Mouse (Mus musculus) heart, adult 18-20 months (tissue): ENCODE measurements around the gene Gm37240. TPM values are rescaled to one million over a fixed set of nuclear protein-coding genes. Genes with fewer than 3 reads are reported as not detected.
A peak's percentile ranks its signal among the peaks of the same experiment; 100 is the strongest.

ENCODE experiments used
- DNase-seq, 2 experiments: peaks; one replicate each; pipeline ENCODE4 v3.0.0; 2021 to 2022; ENCODE audit warnings: mixed read lengths in 1 of 2
- total RNA-seq, 2 experiments: library from RNA; stranded (reverse); gene quantifications; 2 replicates each; pipeline ENCODE4 v1.2.3; 2021

Gene Gm37240
- total RNA-seq, 2 experiments from 2014 or later: 30.0 to 39.3 TPM

- DNase-seq: no peak
Measured at GRCm38 (mm10) chr3:84512774-84513515, 1374.4 kb downstream of the Gm37240 start.

GRCm38 (mm10) chr3:84505193-84505592, 1382.1 kb downstream of the Gm37240 start:
- DNase-seq: no peak

GRCm38 (mm10) chr3:84504291-84504690, 1383.0 kb downstream of the Gm37240 start:
- DNase-seq: no peak

GRCm38 (mm10) chr3:84502101-84502500, 1385.2 kb downstream of the Gm37240 start:
- DNase-seq: no peak

- DNase-seq: no peak
Measured at GRCm38 (mm10) chr3:84500491-84500890, 1386.8 kb downstream of the Gm37240 start.

- DNase-seq: no peak
Measured at GRCm38 (mm10) chr3:84497718-84498117, 1389.6 kb downstream of the Gm37240 start.

GRCm38 (mm10) chr3:84492657-84493056, 1394.7 kb downstream of the Gm37240 start:
- DNase-seq: no peak

GRCm38 (mm10) chr3:84492148-84492547, 1395.2 kb downstream of the Gm37240 start:
- no peak for DNase-seq

- no peak for DNase-seq
Measured at GRCm38 (mm10) chr3:84488716-84489115, 1398.6 kb downstream of the Gm37240 start.

- no peak for DNase-seq
Measured at GRCm38 (mm10) chr3:84484891-84485290, 1402.4 kb downstream of the Gm37240 start.

- DNase-seq: no peak
Measured at GRCm38 (mm10) chr3:84484333-84484732, 1403.0 kb downstream of the Gm37240 start.

GRCm38 (mm10) chr3:84482121-84482520, 1405.2 kb downstream of the Gm37240 start:
- DNase-seq: no peak

GRCm38 (mm10) chr3:84481104-84481503, 1406.2 kb downstream of the Gm37240 start:
- peak; percentile 33 to 46 for DNase-seq

GRCm38 (mm10) chr3:84480006-84480897, 1407.1 kb downstream of the Gm37240 start, which contains the start of gene Fhdc1:
Fhdc1 (minus strand) TSS chr3:84480429.
- peak; percentile 26 to 53 for DNase-seq

- peak; percentile 51 to 56 for DNase-seq
Measured at GRCm38 (mm10) chr3:84479293-84480005, 1407.9 kb downstream of the Gm37240 start.

GRCm38 (mm10) chr3:84478896-84479292, 1408.4 kb downstream of the Gm37240 start:
- no peak for DNase-seq

- DNase-seq: no peak
Measured at GRCm38 (mm10) chr3:84478195-84478594, 1409.1 kb downstream of the Gm37240 start.

GRCm38 (mm10) chr3:84477498-84477897, 1409.8 kb downstream of the Gm37240 start:
- no peak for DNase-seq

- no peak for DNase-seq
Measured at GRCm38 (mm10) chr3:84474981-84475775, 1412.1 kb downstream of the Gm37240 start.

GRCm38 (mm10) chr3:84474398-84474797, 1412.9 kb downstream of the Gm37240 start:
- DNase-seq: no peak

GRCm38 (mm10) chr3:84472955-84473354, 1414.4 kb downstream of the Gm37240 start:
- DNase-seq: no peak

- DNase-seq: no peak
Measured at GRCm38 (mm10) chr3:84472527-84472926, 1414.8 kb downstream of the Gm37240 start.
